Mouse (Mus musculus) spleen, adult 12 weeks (tissue): ENCODE measurements around the gene Wnt7a.

Experiments used
- DNase-seq: peaks from one replicate; pipeline ENCODE4 v3.0.0; 2022; ENCODE audit warnings: low spot score

The Wnt7a gene

DNA sequence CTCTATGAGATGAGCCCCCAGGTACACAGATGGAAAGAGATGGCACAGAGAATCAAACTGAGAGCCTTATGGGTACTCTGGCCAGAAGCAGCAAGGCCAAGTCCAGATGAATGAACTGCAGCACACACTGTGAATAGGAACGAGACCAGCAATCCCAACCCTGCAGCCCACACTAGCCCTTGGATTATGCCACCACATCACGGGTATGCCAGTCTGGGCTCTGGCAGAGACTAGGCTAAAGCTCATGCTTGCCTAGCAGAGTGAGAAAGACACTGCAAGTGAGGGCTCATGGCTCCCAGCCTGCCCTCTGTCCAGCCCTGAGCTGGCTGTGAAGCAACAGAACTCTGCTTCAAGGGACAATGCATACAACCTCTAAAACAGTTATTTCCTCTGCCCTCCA, 26.7 kb downstream of the Wnt7a start:
- DNase-seq: no peak

DNA sequence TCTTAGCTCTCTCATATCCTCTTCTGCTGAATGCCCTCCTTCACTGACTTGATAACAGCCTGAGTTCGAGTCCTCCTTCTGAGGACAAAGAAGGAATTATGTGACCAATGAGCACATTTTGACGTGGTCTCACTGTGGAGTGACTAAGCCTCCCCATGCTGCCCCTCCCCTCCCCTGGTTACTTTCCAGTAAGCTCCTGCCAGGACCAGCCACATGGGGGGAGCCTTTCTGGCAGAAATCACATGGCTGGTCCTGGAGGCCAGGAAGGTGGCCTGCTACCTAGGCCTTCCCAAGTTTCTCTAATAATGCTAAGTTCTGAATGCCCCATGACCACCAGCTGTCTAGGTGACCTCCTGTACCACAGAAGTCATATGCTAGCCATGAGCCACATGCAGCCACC, 27.3 kb downstream of the Wnt7a start:
- no peak for DNase-seq

DNA sequence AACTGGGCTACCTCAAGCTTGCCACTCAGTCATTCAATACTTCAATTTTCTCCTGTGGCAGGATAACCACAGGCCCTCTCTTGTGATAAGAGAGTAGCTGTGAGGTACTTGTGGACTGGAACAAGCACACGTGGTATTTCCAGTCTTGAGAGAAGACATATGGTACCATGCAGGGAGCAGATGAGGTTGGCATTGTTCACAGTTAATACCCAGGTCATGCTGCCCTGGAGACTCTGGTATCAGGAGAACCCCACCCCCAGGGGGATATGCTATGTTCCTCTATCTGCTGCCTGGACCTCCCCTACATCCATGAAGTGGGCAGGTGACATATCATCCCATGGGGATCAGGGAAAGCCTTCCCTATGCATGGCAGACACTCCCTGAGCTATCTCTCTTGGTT, 27.9 kb downstream of the Wnt7a start:
- no peak for DNase-seq

DNA sequence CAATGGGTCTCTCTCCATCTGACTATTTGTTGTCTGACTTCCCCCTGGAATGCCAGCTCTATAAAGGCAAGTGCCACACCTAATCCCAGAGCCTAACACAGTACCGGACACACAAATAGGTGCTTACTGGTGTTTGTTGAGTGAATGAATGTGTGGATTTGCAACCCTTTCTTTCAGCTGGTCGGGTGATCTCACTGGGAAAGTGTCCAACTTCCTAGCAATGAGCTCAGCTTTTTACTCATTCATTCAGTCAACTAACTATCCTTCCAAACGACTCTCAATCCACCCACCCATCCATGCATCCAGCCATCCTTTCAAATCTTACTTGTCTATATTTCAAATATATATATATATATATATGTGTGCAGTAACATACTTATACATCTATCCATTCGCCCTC, 31.3 kb downstream of the Wnt7a start:
- no peak for DNase-seq

DNA sequence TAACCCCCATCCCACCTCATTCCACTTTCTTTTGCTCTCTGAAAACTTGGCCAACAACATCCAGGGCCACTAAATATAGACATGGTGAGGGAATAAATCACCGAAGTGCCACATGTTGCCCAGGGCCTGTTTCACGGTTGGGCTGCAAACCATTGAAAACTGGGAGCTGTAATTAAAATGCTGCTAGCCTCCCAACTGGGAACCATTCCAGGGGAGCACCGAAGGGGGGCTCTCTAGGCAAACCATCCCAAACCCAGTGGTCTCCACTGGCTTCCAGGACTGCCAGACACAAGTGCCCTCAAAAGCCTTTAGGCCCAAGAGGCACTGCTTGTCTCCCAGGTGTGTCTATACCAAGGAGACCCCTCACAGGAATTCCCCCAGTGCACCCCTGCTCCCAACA, 31.9 kb downstream of the Wnt7a start:
- DNase-seq: no peak

DNA sequence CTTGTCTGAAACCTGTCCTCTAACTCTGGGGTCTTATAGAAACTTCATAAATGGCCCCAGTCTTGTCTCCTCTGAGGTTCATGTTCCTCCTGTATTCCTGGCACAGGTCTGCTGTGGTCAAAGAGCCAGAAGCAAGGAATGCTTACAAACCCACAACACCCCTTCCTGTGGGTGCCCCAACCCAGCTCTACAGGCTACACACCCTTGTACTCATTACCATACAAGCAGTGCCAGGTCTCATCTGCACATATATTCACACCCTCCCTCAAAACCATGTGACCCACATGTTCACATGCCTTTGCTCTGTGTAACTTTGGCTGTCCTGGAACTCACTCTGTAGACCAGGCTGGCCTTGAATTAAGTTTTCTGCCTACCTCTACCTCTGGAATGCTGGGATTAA, 38.2 kb downstream of the Wnt7a start:
- DNase-seq: no peak

DNA sequence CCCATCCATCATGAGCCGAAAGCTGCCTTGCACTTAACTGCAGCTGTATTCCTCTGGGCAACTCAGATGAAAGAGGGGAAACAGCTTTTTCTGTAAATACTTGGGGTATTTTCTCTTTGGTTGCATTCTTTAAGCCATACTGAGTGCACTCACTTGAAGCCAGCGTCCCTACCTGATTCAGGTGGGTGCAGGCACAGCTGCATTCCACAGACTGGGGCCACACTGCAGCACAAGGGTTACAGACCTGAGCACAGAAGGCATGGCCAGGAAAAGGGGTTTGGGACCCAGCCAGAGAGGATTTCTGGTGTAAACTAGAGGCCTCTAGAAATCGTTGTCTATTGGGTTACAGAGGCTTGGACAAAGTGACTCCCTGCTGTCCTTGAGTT, 38.6 kb downstream of the Wnt7a start:
- no peak for DNase-seq

DNA sequence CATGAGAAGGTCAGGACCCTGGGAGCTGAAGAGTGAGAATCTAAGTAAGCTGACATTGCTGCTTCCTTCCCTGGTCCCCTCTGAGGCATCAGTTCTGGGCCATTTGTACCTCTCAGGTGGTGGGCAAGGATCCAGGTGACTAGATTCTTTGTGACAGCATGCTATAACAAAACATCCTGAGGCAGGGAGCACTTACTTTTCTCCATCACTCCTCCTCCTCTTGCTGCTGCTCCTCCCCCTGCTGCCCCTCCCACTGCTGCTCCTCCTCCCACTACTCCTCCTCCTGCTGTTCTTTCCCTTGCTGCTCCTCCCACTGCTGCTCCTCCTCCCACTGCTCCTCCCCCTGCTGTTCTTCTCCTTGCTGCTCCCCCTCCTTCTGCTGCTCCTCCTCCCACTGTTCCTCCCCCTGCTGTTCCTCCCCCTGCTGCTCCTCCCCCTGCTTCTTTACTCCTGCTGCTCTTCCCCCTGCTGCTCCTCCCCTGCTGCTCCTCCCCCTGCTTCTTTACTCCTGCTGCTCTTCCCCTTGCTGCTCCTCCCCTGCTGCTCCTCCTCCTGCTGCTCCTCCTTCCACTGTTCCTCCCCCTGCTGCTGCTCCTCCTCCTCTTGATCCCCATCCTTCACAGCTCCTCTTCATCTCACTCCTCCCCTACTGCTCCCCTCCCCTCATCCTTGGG, 39.1 kb downstream of the Wnt7a start:
- no peak for DNase-seq

DNA sequence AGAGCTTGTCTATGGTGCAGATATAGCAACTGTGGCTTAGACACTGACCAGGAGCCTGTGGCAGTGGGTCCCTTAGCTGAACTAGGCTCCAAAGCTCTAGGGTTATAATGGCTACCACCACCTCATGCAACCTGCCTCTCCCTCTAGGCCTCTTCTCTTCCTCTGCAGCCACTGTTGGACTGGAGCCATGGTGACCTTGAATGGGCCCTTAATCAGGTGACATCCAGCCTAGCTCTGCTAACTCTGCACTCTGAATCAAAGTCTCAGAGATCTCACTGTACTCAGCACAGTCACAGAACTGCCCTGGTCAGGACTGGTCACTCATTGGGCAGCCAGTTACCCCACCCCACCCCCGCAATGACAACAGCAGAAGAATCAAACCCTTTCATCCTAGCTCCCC, 44.4 kb downstream of the Wnt7a start:
- no peak for DNase-seq

DNA sequence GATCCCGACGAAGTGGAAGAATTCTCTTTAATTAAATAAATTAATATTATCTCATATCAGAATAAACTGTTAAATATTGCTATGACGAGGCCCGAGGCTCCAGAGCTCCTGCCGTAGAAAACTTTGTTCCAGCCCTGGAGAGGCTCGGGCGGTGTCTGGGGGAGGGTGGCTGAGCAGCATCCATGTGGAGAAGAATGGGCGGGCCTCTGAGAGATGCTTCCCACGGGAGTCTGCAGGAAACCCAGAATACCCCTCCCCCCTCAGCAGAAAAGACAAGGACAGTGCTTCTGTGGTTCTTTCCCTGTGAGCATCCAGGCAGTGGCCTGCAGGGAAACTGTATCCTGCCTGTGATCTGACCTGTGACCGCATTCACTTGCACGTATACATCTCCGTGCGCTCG, 45.7 kb downstream of the Wnt7a start:
- DNase-seq: no peak

DNA sequence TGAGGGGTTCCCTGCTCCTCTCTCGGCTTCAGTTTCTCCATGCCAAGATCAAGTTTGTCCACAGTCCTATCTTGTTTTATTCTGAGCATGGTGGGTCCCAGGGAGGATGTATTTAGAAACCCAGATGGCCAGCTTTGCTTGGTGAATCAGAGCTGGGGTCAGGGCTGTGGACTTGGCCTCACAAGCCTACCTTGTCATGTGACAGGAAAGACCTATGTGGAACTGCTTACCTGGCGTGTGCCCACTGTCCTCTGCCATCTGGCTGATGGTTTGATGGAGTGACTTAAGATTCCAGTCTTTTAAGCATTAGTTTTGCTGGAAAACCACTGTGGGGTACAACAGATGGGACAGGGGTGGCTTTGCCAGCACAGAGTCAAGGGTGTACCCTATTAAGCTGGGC, 48.4 kb downstream of the Wnt7a start:
- no peak for DNase-seq

DNA sequence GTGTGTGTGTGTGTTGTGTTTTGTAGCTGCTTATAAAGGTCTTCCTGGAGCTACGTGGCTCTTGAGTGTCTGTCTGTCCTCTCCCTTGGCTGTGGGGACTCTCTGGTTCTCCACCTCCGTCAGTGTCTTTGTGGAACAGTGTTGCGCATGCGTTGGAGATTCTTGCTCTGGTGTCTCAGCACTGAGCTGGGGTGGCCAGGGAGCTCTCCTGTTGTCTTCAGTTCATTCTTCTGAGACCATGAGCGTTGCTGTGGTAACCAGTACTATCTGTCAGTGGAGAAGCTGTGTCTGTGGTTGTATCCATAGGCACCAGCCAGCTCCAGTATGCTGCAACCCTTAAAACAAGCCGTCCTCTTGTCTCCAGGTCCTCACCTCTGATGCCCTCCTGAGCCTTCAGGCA, 50.2 kb downstream of the Wnt7a start:
- DNase-seq: no peak

DNA sequence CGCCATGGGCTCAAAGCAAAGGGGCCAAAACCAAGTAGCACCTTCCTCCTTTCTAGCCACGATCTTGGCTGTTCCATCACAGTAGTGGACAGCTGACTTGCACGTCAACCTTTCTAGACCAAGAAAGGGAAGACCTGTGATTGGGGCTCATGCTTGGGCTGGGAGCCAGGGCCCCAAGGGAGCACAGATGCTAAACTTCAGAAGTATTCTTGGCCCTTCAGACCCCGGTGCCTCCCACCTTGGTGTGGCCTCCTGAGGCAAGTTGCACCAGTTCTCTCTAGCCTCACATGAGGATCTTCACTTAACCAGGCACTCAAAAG, 50.8 kb downstream of the Wnt7a start:
- DNase-seq: no peak

DNA sequence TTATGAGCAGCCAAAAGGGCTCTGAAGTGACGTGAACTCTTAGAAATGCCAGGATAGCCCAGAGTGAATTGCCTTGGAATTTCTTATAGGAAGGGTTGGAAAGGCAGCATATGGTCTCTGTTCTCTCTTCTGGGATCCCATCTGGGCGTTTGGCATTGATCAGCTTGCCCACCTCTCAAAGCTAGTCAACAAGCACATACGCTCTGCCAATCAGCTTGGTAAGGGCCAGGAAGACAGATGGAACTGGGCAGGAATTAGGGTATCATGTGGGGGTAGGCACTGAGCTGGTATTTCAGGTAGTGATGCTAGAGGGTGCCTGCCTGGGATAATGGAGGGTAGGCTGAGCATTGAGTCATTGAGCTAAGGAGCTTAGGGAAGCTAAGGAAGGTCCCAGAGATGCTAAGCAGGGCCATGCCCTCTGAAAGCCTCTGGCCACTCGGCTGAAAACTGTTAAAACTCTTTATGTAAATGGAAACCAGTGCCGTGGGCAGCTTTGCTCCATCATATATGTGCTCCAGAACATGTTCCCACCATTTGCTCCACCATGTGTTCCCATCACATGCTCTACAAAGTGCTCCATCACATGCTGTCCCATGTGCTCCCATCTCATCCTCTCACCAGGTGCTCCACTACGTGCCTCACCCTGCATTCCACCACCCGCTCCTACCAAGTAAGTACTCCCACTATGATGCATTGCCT, 51.3 kb downstream of the Wnt7a start:
- no peak for DNase-seq

DNA sequence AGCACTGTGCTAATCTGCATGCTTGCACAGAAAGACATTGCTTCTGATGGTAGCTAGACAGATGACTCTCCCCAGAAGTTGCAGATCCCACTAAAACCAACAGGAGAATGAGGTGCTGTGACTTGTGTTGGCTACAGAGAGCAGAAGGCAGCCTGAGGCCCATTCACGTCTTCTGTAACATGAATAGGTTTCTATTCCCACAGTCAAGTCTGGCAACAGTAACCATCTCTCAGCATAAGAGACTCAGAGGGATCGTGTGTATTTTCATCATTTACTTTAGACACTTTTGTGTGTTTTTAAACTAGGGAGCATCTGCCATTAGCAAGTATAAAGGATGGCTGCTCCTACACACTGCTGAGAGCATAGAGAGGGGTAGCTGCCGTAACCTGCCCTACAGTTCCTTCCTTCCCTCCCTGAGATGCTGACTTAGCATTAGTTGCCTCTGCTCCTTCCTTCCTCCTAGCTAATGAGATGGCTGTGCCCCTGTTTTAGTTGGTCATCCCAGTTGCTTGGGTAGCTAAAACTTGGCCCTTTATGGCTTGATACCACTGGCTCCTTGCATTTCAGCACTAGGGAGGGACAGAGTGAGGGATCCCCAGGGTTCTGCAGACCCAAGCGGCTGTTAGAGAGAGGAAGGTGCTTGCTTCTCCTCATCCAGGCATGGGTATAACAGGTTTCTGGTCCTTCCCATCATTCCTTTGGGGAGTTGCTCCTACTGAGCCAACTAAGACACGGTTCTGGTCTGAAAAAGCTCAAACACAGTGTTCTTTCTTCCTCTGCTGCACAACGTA, 52.1 kb downstream of the Wnt7a start:
- no peak for DNase-seq

DNA sequence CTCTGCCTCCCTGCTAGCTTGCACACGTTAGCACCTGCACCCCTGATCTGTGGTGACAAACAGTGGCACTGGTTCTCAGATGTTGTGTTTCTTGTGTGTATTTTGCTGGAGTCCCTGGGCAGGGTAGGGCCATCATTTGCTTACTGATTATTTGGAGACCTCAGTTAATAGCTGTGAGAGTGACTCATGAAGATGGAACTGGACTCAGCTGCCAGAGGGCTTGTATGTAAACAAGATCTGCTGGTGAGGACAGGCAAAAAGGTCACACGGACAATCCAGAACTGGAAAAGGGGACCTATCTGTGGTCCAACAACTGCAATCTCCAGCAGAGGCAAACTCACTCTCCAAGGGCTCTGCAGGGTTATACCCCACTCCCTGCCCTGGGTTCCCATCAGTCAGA, 52.8 kb downstream of the Wnt7a start:
- no peak for DNase-seq

DNA sequence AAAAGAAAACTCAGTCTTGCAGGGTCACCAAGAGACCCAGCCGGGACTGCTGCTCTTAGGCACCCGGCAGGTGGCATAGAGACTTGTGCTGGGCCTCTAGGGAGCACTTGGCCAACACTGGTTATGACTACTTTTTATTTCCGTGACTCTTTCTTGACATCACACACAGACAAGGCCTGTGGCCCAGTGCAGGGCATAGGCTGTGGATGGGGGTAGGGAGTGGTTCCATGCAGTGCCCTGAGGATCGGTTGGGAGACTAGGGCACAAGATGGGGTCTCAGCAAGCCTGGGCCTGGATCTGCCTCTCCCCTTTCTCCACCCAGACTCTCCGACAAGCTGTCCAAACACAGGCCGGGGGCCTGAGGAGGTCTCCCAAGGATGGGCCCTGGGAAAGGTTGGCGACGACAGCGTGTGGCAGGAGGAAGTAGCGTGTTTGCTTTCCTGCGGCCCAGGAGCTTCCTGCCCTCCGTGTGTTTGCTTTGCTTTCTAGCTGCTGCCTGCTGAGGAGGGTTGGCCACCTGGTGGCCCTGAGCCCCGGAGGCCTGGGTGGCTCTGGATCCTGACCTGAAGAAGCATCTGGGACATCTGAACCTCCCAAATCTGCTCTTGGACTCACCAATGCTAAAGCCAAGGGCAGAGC, 53.8 kb downstream of the Wnt7a start:
- no peak for DNase-seq

DNA sequence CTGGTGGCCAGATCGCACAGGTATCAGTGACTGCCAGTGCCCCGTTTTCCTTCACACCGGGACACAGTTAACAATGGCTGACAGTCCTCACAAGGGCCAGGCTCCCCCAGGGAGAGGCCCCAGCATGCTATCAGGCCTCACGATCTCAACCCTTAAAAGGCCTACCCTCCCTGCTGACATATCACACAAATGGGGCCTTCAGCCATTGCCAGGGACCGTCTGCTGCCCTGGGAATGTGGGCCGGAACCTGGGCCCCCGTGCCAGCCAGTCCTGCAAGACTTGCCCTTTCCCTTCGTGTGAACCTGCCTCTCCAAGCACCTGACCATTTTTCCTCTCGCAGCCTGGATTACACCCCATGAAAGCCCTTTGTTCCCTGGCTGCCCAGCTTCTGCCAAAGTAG, 61.5 kb downstream of the Wnt7a start:
- DNase-seq: no peak

DNA sequence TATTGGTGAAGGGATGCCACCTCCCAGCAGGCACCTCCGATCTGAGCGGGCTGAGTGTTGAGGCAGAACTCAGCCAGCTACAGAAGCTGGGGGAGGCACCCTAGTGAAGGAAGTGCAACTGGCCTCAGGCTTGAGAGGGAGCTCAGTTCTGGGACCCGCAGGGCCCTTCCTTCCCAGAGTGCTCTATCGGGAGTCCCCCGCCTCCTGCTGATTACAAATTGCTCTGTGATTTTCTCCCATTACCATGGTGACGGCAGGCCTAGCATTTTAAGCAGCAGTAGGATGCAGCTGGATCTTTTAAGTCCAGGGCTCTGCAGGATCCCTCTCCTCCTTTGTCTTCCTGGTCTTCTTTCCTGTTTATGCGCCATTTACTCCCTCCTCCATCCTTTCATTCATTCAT, 63.4 kb downstream of the Wnt7a start:
- no peak for DNase-seq

DNA sequence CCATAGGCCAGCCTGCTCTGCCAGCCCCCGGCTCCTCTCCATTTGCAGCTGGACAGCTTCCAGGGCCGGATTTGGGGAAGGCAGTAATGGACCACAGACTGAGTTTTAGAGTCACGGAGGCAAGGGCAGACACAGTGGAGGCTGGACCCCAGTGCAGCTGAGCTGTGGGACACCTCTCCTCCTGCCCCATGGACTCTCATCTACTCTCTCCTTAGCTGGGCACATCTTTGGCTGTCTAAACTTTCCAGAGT, 64.3 kb downstream of the Wnt7a start:
- DNase-seq: no peak

DNA sequence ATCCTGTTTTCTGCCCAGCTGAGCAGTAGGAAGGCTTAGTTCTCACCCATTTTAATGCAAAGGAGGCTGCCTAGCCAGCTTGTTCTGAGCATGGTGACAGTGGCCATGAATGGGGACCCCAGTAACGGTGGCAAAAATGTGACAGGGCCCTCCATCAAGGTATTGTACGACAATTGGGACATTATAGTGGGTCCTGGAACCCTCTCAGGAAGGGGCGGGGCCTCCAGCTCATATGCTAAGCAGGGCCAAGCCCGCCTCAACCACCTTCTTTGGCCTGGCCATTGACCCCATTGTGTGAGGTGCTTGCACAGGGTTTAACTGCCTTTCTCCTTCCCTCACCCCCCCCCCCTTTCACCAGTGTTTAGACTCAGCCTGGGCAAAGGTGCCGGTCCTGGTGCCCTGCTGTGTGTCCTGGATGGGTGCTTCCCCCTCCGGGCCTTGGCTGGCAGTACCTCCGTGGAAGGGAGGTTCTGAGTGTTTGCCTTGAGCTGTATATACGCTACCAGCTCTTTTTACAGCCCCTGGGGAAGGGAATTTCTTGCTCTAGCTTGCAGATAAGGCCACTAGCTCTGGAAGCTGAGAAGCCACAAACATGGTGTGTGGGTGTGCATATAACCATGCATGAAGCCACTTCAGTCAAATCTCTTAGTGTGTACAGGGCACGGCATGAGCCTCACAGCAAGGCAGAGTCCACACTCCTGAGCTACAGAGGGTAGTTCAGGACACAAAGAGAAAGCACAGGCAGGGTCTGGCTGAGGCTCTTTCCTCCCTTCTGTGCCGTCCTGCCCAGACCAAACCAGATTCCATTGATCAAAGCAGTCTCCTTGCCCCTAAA, 64.9 kb downstream of the Wnt7a start:
- DNase-seq: no peak

DNA sequence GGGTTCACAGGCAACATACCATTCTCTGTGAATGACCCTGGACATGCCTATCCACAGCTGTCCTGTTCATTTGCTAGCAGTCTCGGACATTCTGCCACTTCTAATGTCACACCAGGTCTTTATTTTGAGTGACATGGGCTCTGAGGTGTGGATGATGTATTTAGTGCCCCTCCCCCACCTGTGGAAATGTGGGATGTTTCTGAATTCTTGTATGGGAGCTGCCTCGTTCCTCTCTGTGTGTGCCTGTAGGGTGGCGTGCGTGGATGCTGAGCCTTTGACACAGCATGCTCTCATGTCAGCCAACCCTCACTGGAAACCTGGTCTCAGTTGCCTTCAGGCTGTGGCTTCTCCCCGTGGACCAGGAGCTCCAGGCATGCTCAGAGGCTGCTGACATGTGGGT, 66.1 kb downstream of the Wnt7a start:
- DNase-seq: no peak
